Mouse (Mus musculus): ENCODE data around the gene Plekhg5. TPM values are rescaled to one million over a fixed set of nuclear protein-coding genes. Genes with fewer than 3 reads are reported as not detected.

Plekhg5 gene
- polyA plus RNA-seq, 1 experiment from 2014 or later: 17.4 TPM

DNA sequence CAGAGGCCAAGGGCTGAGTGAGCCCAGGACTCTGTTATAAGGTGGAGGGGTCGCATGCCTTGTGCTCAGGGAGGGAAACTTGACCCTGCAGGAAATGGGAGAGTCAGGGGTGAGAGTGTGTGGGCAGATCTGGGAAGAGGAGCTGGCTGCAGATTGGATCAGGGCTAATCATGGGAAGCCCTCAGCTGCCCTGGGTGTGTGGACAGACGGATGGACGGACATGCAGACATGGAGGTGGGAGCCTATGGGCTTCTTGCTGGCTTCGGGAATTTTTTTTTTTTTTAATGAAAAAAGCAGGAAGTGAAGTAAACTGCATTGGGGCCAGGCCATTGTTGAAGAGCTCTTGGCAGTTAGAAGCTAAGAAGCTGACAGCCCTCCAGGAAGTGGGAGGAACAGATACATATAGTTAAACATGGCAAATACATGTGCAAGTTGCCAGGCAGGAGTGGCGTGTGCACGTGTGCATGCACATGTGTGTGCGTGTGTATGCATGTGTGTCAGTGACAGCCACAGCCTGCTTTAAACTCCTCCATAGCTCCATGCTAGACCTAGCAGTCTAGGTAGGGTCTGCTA lies 28.9 kb downstream of the Plekhg5 start:
- peak; percentile 74 for DNase-seq (ENCODE audit: low spot score)
- Histone ChIP-seq H3K36me3 (ENCODE audit: insufficient read depth, low read length) (peaks cover 11% of the 10 kb centered on the region), H3K9ac (replicated peaks; ENCODE audit: low read depth) (no peak overlapping the region), H3K27ac (ENCODE audit: low read length) (peak overlapping the region; percentile 32; the same call in 1 of the 2 replicates), H3K4me2 (replicated peaks; ENCODE audit: low read depth, low read length) (no peak overlapping the region), H3K9me3 (ENCODE audit: low read length) (no peaks in the 10 kb centered on the region), H3K4me3 (ENCODE audit: low read depth, low read length) (no peak overlapping the region), H3K27me3 (replicated peaks; ENCODE audit: insufficient read depth, low read length) (no peaks in the 10 kb centered on the region), H3K4me1 (ENCODE audit: insufficient read depth, low read depth, low read length) (peaks cover 9% of the 10 kb centered on the region)
- TF ChIP-seq CTCF (IDR thresholded peaks at IDR 0.05) (no peak), EP300 (IDR thresholded peaks at IDR 0.05) (no peak)
- peak; percentile 2; the same call in 1 of the 2 replicates for ATAC-seq
- WGBS: 33% methylated on average over 7 of the region's 7 CpGs

DNA sequence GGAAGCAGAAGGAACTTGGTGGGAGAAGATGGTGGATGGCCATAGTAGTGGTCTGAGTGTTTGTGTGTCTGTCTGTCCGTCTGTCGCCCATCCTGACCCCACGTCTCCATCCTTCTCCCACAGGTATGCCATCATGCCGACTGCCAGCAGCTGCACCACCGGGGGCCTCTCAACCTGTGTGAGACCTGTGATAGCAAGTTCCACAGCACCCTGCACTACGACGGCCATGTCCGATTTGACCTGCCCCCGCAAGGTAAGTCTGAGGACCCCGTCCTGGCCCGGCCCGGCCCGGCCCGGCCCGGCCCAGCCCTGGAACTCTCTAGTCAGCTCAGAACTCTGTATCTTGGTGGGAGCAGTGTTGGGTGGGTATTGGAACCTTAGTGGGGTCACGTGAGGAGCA lies 29.6 kb downstream of the Plekhg5 start:
- Histone ChIP-seq H3K9ac (replicated peaks; ENCODE audit: low read depth) (no peak overlapping the region), H3K4me3 (ENCODE audit: low read depth, low read length) (no peak overlapping the region), H3K27me3 (replicated peaks; ENCODE audit: insufficient read depth, low read length) (no peaks in the 10 kb centered on the region), H3K4me1 (ENCODE audit: insufficient read depth, low read depth, low read length) (peaks cover 9% of the 10 kb centered on the region), H3K4me2 (replicated peaks; ENCODE audit: low read depth, low read length) (no peak overlapping the region), H3K9me3 (ENCODE audit: low read length) (no peaks in the 10 kb centered on the region), H3K27ac (ENCODE audit: low read length) (no peak overlapping the region), H3K36me3 (ENCODE audit: insufficient read depth, low read length) (peaks cover 11% of the 10 kb centered on the region)
- TF ChIP-seq EP300 (IDR thresholded peaks at IDR 0.05) (no peak), CTCF (IDR thresholded peaks at IDR 0.05) (no peak)
- WGBS: 97% methylated on average over 16 of the region's 16 CpGs
- DNase-seq (ENCODE audit: low spot score) (no peak), ATAC-seq (no peak)

DNA sequence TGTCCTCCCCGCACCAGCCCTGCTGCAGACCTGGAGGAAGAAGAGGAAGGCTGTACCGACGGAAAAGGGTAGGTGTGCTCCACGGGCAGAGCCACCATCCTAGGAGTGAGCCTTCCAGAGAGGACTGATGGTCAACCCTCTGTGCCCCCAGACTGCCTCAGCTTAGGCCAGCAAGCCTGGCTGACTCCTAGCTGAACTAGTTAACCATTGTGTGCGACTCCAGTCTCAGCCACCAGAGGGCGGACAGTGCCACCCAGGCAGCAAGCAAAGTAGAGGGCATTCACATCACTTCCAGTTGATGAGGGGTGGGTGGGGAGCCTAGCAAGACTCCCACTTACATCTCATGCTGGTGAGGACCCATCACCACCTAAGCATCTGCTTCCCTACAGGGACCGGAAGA lies 30.7 kb downstream of the Plekhg5 start:
- Histone ChIP-seq H3K27ac (ENCODE audit: low read length) (no peak overlapping the region), H3K4me2 (replicated peaks; ENCODE audit: low read depth, low read length) (no peak overlapping the region), H3K9me3 (ENCODE audit: low read length) (no peaks in the 10 kb centered on the region), H3K4me1 (ENCODE audit: insufficient read depth, low read depth, low read length) (peaks cover 9% of the 10 kb centered on the region), H3K4me3 (ENCODE audit: low read depth, low read length) (no peak overlapping the region), H3K27me3 (replicated peaks; ENCODE audit: insufficient read depth, low read length) (no peaks in the 10 kb centered on the region), H3K9ac (replicated peaks; ENCODE audit: low read depth) (no peak overlapping the region), H3K36me3 (ENCODE audit: insufficient read depth, low read length) (peaks cover 11% of the 10 kb centered on the region)
- DNase-seq (ENCODE audit: low spot score): peak; percentile 57
- TF ChIP-seq CTCF (IDR thresholded peaks at IDR 0.05): peak; percentile 91
- TF ChIP-seq EP300 (IDR thresholded peaks at IDR 0.05): no peak
- 43% methylated on average over 7 of the region's 7 CpGs for WGBS
- ATAC-seq: no peak

DNA sequence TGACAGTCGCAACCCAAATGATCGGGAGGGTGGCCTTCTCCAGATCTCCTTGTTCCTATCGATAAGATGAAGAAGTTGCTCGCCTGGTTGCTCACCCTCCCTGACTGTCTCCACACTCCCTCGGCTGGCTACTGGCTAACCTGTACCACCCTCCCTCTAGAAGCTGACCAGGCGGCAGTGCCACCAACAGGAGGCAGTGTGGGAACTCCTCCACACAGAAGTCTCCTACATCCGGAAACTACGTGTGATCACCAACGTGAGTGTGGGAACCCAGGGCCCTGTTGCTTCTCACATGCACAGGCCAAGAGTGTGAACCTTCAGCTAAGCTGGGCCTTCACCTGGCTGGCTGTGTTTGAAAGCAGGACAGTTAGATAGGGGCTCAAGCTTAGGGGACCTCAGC lies 34.4 kb downstream of the Plekhg5 start:
- WGBS: 62% methylated on average over 9 of the region's 9 CpGs
- Histone ChIP-seq H3K4me1 (ENCODE audit: insufficient read depth, low read depth, low read length) (peaks cover 5% of the 10 kb centered on the region; the same call in 1 of the 2 replicates), H3K9ac (replicated peaks; ENCODE audit: low read depth) (no peak overlapping the region), H3K9me3 (ENCODE audit: low read length) (no peaks in the 10 kb centered on the region), H3K4me2 (replicated peaks; ENCODE audit: low read depth, low read length) (no peak overlapping the region), H3K4me3 (ENCODE audit: low read depth, low read length) (no peak overlapping the region), H3K36me3 (ENCODE audit: insufficient read depth, low read length) (peaks cover 27% of the 10 kb centered on the region), H3K27ac (ENCODE audit: low read length) (peak overlapping the region; percentile 93), H3K27me3 (replicated peaks; ENCODE audit: insufficient read depth, low read length) (no peaks in the 10 kb centered on the region)
- TF ChIP-seq CTCF (IDR thresholded peaks at IDR 0.05) (peak; percentile 59), EP300 (IDR thresholded peaks at IDR 0.05) (no peak)
- DNase-seq (ENCODE audit: low spot score) (peak; percentile 46), ATAC-seq (0 out of 2 replicates have a peak, but pooled peaks have one; percentile 10)

DNA sequence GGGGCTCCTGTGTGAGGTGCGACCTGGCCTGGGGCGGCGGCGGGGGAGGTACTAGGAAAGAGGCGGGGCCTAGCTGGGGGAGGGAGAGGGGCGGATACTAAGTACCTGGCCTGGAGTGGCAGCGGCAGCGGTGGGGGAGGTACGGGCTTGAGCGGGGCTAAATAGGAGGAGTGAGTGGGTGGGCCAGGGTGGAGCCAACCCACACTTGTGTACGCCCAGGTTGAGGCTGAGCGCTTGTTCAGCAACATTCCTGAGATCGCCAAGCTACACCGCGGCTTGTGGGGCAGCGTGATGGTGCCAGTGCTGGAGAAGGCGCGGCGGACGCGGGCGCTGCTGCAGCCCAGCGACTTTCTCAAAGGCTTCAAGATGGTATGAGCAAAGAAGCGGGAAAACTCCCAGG lies 35.2 kb downstream of the Plekhg5 start:
- peak; percentile 95 for ATAC-seq

DNA sequence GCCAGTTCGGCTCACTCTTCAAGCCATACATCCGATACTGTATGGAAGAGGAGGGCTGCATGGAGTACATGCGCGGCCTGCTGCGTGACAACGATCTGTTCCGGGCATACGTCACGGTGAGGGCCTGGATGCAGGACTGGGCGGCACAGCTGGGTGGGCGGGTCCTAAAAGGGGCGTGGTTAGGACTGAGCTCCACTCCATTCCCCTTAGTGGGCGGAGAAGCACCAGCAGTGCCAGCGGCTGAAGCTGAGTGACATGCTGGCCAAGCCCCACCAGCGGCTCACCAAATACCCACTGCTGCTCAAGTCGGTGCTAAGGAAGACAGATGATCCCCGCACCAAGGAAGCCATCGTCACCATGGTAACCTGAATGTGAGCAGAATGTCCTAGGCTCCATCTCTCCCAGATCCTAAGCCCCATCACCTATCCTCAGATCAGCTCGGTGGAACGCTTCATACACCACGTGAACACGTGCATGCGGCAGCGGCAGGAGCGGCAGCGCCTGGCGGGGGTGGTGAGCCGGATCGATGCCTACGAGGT lies 35.7 kb downstream of the Plekhg5 start:
- H3K4me1 ChIP-seq (ENCODE audit: insufficient read depth, low read depth, low read length): 0 out of 2 replicates have a peak, but pooled peaks cover 3% of the 10 kb centered on the region
- peak overlapping the region; percentile 65 for H3K4me2 ChIP-seq (replicated peaks; ENCODE audit: low read depth, low read length)
- TF ChIP-seq EP300 (IDR thresholded peaks at IDR 0.05): no peak
- no peak for TF ChIP-seq CTCF (IDR thresholded peaks at IDR 0.05)
- no peak overlapping the region for H3K9ac ChIP-seq (replicated peaks; ENCODE audit: low read depth)
- H3K36me3 ChIP-seq (ENCODE audit: insufficient read depth, low read length): peaks cover 27% of the 10 kb centered on the region
- ATAC-seq: peak; percentile 92
- peak overlapping the region; percentile 27; the same call in 1 of the 2 replicates for H3K4me3 ChIP-seq (ENCODE audit: low read depth, low read length)
- no peaks in the 10 kb centered on the region for H3K9me3 ChIP-seq (ENCODE audit: low read length)
- 36% methylated on average over 30 of the region's 30 CpGs for WGBS
- no peaks in the 10 kb centered on the region for H3K27me3 ChIP-seq (replicated peaks; ENCODE audit: insufficient read depth, low read length)
- DNase-seq (ENCODE audit: low spot score): peak; percentile 91
- peak overlapping the region; percentile 93 for H3K27ac ChIP-seq (ENCODE audit: low read length)

More for the DNA sequence above, 35.2 kb downstream of the Plekhg5 start:
- H3K9ac ChIP-seq (replicated peaks; ENCODE audit: low read depth): no peak overlapping the region
- peak overlapping the region; percentile 93 for H3K27ac ChIP-seq (ENCODE audit: low read length)
- WGBS: 22% methylated on average over 22 of the region's 24 CpGs
- H3K9me3 ChIP-seq (ENCODE audit: low read length): no peaks in the 10 kb centered on the region
- 0 out of 2 replicates have a peak, but pooled peaks cover 3% of the 10 kb centered on the region for H3K4me1 ChIP-seq (ENCODE audit: insufficient read depth, low read depth, low read length)
- DNase-seq (ENCODE audit: low spot score): peak; percentile 93
- peaks cover 27% of the 10 kb centered on the region for H3K36me3 ChIP-seq (ENCODE audit: insufficient read depth, low read length)
- no peaks in the 10 kb centered on the region for H3K27me3 ChIP-seq (replicated peaks; ENCODE audit: insufficient read depth, low read length)
- TF ChIP-seq CTCF (IDR thresholded peaks at IDR 0.05): no peak
- no peak for TF ChIP-seq EP300 (IDR thresholded peaks at IDR 0.05)
- H3K4me2 ChIP-seq (replicated peaks; ENCODE audit: low read depth, low read length): peak overlapping the region; percentile 65
- H3K4me3 ChIP-seq (ENCODE audit: low read depth, low read length): peak overlapping the region; percentile 27; the same call in 1 of the 2 replicates
